Mouse (Mus musculus): ENCODE measurements around the gene Foxp2.

Gene Foxp2

DNA sequence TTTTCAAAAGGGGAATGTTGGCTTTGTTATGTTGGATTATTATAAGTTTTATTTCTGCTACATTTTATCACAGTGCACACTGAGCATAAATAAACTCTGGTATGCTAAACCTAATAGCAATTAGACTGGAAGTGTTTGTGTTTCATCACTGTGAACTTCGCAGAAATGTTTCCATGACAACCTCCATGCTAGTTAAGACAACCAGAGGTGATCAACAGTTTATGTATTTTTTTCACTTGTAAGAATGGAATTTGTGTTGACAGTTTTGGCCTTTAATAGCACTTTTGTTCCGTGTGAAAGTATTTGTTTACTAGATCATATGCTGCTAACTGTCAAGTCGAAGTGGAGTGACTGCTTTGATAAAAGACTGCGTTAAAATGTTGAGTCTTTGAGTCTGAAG is 51.6 kb downstream of the Foxp2 start:
- no peaks in the 10 kb centered on the region for H3K36me3 ChIP-seq (ENCODE audit: control insufficient read depth, insufficient read depth, low read length, poor library complexity, severe bottlenecking)
- H3K27me3 ChIP-seq (ENCODE audit: control insufficient read depth, insufficient read depth, low read length, poor library complexity, severe bottlenecking), result no peaks in the 10 kb centered on the region
- no peak for DNase-seq (ENCODE audit: low read depth, low spot score)

DNA sequence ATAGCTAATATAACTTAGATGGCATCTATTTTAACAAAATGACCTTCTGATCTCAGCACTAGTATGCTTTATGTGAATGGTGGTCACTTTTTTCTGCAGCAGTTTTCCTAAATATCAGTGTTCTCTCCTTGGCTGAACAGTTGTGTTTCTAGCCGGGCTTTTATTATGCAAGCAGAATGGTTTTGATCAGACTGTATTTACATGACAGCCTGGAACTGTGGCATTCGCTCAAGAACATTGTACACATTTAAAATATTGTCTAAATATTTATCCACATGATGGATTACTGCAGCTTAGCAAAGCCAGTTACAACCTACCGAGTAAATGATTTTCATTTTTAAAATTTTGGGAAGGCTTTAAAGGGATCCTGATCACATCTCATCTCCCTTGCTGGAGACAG is 75.9 kb downstream of the Foxp2 start:
- no peak for DNase-seq (ENCODE audit: low read depth, low spot score)
- no peaks in the 10 kb centered on the region for H3K27me3 ChIP-seq (ENCODE audit: control insufficient read depth, insufficient read depth, low read length, poor library complexity, severe bottlenecking)
- no peaks in the 10 kb centered on the region for H3K36me3 ChIP-seq (ENCODE audit: control insufficient read depth, insufficient read depth, low read length, poor library complexity, severe bottlenecking)

DNA sequence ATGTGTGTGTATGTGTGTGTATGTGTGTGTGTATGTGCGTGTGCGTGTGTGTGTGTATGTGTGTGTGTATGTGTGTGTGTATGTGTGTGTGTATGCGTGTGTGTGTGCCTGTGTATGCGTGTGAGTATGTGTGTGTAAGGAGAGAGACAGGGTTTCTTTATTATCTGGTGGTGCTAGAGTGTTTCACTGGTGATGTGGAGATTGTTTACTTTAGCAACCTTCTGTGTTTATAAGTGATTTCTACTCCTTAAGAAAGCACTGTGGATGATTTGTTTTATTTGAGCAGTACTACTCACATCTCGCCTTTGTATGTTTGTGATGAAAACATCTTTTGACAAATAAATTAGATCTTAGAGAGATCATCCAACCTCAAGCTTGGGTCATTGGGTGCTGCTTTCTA is 77.1 kb downstream of the Foxp2 start:
- Histone ChIP-seq H3K36me3 (ENCODE audit: control insufficient read depth, insufficient read depth, low read length, poor library complexity, severe bottlenecking) (no peaks in the 10 kb centered on the region), H3K27me3 (ENCODE audit: control insufficient read depth, insufficient read depth, low read length, poor library complexity, severe bottlenecking) (no peaks in the 10 kb centered on the region)
- no peak for DNase-seq (ENCODE audit: low read depth, low spot score)

DNA sequence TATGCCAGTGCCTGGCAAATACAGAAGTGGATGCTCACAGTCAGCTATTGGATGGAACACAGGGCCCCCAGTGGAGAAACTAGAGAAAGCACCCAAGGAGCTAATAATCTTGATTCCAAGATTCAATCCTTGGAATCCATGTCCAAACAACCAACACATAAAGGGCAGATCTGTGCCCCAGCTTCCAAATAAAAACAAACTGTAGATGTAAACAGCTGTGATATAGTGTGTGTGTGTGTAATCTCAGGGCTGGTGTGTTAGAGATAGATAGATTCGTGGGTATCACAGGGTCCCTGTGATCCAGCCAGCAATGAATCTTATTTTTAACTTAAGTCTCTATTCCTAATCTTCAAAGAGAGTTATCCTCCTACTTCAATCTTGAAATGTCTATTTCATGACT is 107.0 kb downstream of the Foxp2 start:
- no peak for DNase-seq (ENCODE audit: low read depth, low spot score)
- no peaks in the 10 kb centered on the region for H3K27me3 ChIP-seq (ENCODE audit: control insufficient read depth, insufficient read depth, low read length, poor library complexity, severe bottlenecking)
- no peaks in the 10 kb centered on the region for H3K36me3 ChIP-seq (ENCODE audit: control insufficient read depth, insufficient read depth, low read length, poor library complexity, severe bottlenecking)

DNA sequence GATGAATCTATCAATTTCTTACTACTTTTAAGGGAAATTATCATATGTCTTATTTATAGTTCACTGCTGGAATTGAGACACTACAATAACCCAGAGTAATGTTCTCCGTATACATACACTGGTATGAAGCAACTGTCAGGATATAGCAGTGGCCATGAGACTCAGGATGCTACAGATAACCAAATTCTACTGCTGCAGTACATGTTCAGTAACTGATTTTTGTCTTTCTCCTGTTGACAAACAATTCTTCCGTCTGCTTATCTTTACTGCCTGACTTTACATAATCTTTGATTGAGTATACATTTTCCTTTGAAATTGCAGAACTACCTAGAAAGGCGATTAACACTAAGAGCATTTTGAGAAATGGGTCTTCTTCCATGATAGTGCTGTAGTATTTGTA is 127.3 kb downstream of the Foxp2 start:
- H3K27me3 ChIP-seq (ENCODE audit: control insufficient read depth, insufficient read depth, low read length, poor library complexity, severe bottlenecking), result no peaks in the 10 kb centered on the region
- no peak for DNase-seq (ENCODE audit: low read depth, low spot score)
- H3K36me3 ChIP-seq (ENCODE audit: control insufficient read depth, insufficient read depth, low read length, poor library complexity, severe bottlenecking), result no peaks in the 10 kb centered on the region

DNA sequence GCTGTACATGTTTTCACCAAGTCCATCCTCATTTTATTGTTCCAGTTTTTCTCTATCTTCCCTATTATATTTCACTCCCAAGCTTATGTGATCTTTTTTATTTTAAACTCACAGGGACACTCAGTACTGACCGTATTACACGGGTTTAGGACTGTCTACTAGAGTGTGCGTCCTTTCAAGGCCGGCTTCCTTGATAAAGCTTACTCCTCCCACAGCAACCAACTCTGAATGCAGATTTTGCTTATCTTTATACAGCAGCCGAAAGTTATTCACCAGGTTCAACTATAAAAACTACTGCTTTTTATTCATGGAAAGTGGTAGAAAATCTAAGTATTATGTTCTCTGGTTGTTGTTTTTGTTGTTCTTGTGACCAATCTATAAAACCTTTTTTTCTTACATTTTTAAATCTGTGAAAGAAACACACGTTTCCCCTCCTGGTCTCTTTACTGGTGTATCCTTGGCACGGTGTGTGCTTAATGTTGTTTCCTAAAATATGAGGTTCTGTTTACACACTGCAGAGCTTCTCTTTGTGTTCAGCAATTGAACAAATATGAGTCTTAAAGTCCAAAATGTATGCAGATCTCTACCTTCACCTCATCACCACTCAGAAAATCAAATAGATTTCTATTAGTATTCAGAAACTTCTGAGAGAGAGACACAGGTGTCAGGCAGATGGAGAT is 128.4 kb downstream of the Foxp2 start:
- Histone ChIP-seq H3K36me3 (ENCODE audit: control insufficient read depth, insufficient read depth, low read length, poor library complexity, severe bottlenecking) (no peaks in the 10 kb centered on the region), H3K27me3 (ENCODE audit: control insufficient read depth, insufficient read depth, low read length, poor library complexity, severe bottlenecking) (no peaks in the 10 kb centered on the region)
- no peak for DNase-seq (ENCODE audit: low read depth, low spot score)

DNA sequence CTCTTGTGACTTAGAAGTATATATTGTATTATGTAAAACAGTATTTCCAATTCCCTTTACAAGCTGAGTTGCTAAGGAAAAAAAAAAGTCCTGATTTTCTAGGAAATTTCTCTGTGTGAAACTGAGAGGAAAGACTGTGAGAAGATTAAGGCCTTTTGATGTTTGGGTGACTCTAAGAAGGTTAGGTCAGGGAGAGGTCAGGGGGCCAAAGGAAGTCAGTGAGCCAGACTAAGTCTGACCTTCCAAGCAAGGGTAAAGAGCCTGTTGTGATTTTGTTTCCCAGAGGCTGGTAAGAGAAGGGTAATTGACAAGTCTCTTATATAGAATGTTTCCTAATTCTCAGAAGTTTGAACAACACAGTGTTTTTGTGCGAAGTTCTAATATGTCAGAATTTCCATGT is 162.1 kb downstream of the Foxp2 start:
- H3K36me3 ChIP-seq (ENCODE audit: control insufficient read depth, insufficient read depth, low read length, poor library complexity, severe bottlenecking), result no peaks in the 10 kb centered on the region
- no peak for DNase-seq (ENCODE audit: low read depth, low spot score)
- no peaks in the 10 kb centered on the region for H3K27me3 ChIP-seq (ENCODE audit: control insufficient read depth, insufficient read depth, low read length, poor library complexity, severe bottlenecking)

DNA sequence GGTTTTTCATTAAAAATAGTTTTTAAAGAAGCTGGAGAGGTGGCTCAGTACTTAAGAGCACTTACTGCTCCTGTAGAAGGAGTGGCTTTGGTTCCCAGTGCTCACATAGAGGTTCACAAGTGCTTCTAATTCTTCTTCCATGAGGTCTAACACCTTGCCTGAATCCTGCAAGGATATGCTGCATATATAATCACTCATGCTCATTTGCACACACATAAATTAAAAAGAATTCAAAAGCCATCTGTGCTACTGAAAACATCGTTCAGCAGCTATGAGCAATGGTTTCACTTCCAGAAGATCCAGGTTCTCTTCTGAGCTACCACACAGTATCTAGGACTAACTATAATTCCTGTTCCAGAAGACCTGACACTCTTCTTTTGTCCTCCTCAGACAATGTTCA is 200.4 kb downstream of the Foxp2 start:
- no peaks in the 10 kb centered on the region for H3K27me3 ChIP-seq (ENCODE audit: control insufficient read depth, insufficient read depth, low read length, poor library complexity, severe bottlenecking)
- H3K36me3 ChIP-seq (ENCODE audit: control insufficient read depth, insufficient read depth, low read length, poor library complexity, severe bottlenecking), result no peaks in the 10 kb centered on the region
- DNase-seq (ENCODE audit: low read depth, low spot score), result no peak

DNA sequence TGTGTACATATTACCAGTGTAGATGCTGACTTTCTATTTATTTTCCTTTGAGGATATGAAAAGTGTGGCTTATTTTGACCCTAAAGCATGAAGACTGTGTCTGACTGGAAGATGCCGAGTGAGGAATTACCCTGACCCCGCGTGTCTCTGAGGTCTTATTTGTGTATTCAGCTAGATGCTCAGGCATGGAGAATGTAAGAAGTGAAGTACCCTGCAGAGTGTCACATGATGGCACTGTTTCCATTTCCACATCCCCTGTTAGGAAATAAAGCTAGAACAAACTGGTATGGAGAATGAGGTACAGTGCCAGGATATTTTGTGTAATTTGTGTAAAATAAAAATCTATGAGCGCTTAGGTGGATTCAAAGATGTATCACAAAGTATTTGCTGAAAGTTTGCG is 219.8 kb downstream of the Foxp2 start:
- Histone ChIP-seq H3K27me3 (ENCODE audit: control insufficient read depth, insufficient read depth, low read length, poor library complexity, severe bottlenecking) (no peaks in the 10 kb centered on the region), H3K36me3 (ENCODE audit: control insufficient read depth, insufficient read depth, low read length, poor library complexity, severe bottlenecking) (no peaks in the 10 kb centered on the region)
- no peak for DNase-seq (ENCODE audit: low read depth, low spot score)

DNA sequence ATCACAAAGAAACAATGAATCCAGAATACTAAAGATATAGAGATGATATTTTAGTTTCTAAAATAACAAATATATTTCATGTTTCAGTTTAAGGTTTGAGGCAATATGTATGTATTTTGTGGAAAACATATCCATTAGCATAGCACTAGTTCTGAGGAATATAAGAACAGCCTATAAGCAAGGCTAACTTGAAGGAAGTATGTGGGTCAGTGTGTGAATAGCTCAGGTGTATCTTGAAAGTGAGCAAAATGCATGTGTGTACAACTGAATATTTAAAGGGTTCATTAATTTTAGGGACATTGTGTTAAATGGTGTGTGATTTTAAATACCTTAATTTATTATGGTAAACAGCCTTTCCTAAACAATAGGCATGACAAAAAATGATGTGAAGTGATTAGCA is 220.2 kb downstream of the Foxp2 start:
- no peak for DNase-seq (ENCODE audit: low read depth, low spot score)
- H3K36me3 ChIP-seq (ENCODE audit: control insufficient read depth, insufficient read depth, low read length, poor library complexity, severe bottlenecking), result no peaks in the 10 kb centered on the region
- H3K27me3 ChIP-seq (ENCODE audit: control insufficient read depth, insufficient read depth, low read length, poor library complexity, severe bottlenecking), result no peaks in the 10 kb centered on the region

DNA sequence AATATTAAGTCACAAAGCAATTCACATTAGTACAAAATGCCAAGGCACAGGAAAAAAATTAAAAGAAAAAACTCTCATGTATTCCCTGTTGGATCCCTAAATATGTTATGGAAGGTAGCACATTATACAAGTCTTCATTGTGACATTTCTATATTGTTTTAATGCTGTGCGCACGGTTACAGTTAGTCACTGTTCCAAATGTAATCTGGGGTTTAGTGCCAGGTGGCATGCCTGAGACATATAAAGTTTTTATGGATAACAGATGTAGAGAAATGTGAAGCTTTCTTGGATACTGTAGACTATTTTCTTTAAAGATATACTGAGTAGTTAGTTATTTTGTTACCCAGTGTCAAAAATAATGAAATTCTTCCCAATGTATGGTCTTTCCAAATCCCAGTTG is 229.0 kb downstream of the Foxp2 start:
- H3K27me3 ChIP-seq (ENCODE audit: control insufficient read depth, insufficient read depth, low read length, poor library complexity, severe bottlenecking), result no peaks in the 10 kb centered on the region
- no peak for DNase-seq (ENCODE audit: low read depth, low spot score)
- no peaks in the 10 kb centered on the region for H3K36me3 ChIP-seq (ENCODE audit: control insufficient read depth, insufficient read depth, low read length, poor library complexity, severe bottlenecking)

DNA sequence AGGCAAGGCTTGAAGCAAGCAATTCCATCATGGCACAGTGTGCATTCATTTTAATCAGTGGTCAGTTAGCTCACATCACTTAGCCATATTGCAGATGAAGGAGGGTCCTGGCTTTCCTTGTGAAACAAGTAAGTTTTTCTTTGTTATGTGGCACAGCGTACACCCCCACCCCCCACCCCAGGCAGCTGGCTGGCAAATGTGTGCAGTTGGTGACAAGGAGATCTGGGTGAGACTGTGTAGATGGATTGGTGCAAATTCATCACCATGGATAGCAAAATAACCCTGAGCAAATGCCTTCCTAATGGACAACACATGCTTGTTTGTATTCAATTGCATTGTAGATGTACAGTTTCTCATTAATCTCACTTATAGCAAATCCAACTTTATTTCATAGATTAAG is 240.9 kb downstream of the Foxp2 start:
- H3K36me3 ChIP-seq (ENCODE audit: control insufficient read depth, insufficient read depth, low read length, poor library complexity, severe bottlenecking), result no peaks in the 10 kb centered on the region
- DNase-seq (ENCODE audit: low read depth, low spot score), result no peak
- no peaks in the 10 kb centered on the region for H3K27me3 ChIP-seq (ENCODE audit: control insufficient read depth, insufficient read depth, low read length, poor library complexity, severe bottlenecking)

DNA sequence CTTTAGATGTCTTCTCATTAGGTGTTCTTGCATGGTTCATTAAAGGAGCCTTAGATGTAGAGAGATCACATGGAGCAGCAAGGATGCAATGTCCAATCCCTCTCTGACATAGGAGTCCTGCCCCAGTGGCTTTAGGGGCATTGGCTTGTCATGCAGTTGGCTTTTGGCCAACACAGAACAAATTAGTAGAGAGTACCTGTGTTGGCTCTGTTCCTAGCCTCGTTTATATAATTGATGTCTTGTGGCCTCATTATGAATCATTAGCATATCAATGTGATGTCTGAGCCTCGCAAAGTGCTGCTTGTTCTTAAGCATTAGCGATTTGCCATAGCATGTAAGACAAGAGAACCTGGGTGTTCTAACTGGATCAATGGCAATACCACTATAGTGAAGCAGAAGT is 250.5 kb downstream of the Foxp2 start:
- H3K36me3 ChIP-seq (ENCODE audit: control insufficient read depth, insufficient read depth, low read length, poor library complexity, severe bottlenecking), result no peaks in the 10 kb centered on the region
- no peak for DNase-seq (ENCODE audit: low read depth, low spot score)
- no peaks in the 10 kb centered on the region for H3K27me3 ChIP-seq (ENCODE audit: control insufficient read depth, insufficient read depth, low read length, poor library complexity, severe bottlenecking)

DNA sequence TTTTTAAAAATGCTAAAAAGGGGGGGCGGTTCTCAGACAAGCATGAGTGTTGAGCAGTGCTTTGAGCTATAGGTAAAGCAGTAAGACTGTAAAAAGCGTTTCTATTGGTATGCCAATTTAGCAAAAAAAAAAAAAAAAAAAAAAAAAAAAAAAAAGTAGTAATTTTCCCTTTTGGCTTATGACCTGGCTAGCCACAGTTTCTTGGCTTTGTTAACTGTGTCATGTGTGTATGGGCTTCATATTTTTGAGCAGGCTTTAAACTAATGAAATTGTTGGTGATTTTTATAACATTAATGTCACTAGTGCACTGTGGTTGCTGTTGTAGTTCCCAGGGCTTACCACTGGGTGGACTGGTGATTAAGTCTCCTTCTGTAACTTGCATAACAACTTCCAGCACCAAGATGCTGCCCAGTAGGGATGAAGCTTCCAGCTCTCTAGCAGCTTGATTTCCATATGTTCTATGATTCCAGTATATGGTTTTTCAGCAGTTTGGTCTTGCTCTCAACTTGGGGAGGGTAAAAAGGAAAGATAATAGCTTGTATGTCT is 262.4 kb downstream of the Foxp2 start:
- peak; percentile 15 for DNase-seq (ENCODE audit: low read depth, low spot score)
- no peaks in the 10 kb centered on the region for H3K27me3 ChIP-seq (ENCODE audit: control insufficient read depth, insufficient read depth, low read length, poor library complexity, severe bottlenecking)
- no peaks in the 10 kb centered on the region for H3K36me3 ChIP-seq (ENCODE audit: control insufficient read depth, insufficient read depth, low read length, poor library complexity, severe bottlenecking)

DNA sequence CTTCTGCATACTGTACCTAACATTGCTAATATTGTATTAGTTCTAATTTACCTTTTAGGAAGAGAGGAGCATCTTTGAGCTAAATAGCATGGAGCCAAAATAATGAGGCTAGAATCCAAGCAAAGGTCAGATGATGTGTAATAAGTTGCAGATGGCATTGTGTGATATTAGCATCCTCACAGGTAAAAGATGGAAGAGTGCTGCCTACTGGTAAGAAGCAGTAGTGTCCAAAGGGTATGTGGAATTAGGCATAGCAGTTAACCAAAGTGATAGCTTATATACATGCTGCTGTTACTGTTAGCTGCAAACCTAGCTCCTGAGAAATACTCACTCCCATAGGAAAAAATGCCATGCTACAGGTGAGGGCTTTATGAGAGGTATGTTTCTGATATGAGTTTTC is 275.6 kb downstream of the Foxp2 start:
- no peak for DNase-seq (ENCODE audit: low read depth, low spot score)
- Histone ChIP-seq H3K36me3 (ENCODE audit: control insufficient read depth, insufficient read depth, low read length, poor library complexity, severe bottlenecking) (no peaks in the 10 kb centered on the region), H3K27me3 (ENCODE audit: control insufficient read depth, insufficient read depth, low read length, poor library complexity, severe bottlenecking) (no peaks in the 10 kb centered on the region)

DNA sequence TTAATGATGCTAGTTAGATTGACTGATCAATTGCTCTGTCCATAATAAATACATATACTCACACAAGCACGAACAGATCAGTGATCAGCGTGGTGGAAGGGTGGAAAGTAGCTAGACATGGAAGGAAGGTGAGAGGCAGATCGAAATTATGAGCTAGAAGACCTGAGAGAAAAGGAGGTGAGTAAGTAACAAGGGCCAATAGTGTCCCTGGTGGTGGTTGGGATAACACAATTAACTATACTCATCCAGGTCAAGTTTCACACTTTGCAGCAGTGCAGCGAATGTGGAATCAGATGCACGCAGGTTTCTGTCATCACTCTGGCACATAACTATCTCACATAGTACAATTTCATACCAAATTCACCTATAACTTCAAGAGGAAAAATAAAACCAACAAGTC is 291.7 kb downstream of the Foxp2 start:
- Histone ChIP-seq H3K36me3 (ENCODE audit: control insufficient read depth, insufficient read depth, low read length, poor library complexity, severe bottlenecking) (no peaks in the 10 kb centered on the region), H3K27me3 (ENCODE audit: control insufficient read depth, insufficient read depth, low read length, poor library complexity, severe bottlenecking) (no peaks in the 10 kb centered on the region)
- DNase-seq (ENCODE audit: low read depth, low spot score), result no peak

Data from splenic B cell, adult 2 months (primary cell).